Mouse (Mus musculus): ENCODE results near the gene Tsfm. TPM values are rescaled to one million over a fixed set of nuclear protein-coding genes. Genes with fewer than 3 reads are reported as not detected.
"Not testable (repeated sequence)": the region's sequence is repeated elsewhere in the genome, so short reads cannot be mapped to it uniquely, and the experiment has no call there.

Tsfm gene
- polyA plus RNA-seq, 1 experiment from 2014 or later, result 74.7 TPM

GRCm38 (mm10) chr10:127071203-127071602 is 40.6 kb upstream of the Tsfm start:
- Histone ChIP-seq H3K27me3 (0 out of 2 replicates have a peak, but pooled peaks cover under 1% of the 10 kb centered on the region), H3K36me3 (ENCODE audit: poor library complexity, severe bottlenecking) (peaks cover 26% of the 10 kb centered on the region), H3K4me1 (peaks cover 32% of the 10 kb centered on the region), H3K9ac (peak overlapping the region; percentile 74), H3K27ac (no peak overlapping the region), H3K9me3 (replicated peaks) (no peaks in the 10 kb centered on the region), H3K4me2 (peak overlapping the region; percentile 97), H3K4me3 (peak overlapping the region; percentile 58)
- 75% methylated on average over 9 of the region's 9 CpGs for WGBS
- no peak for ATAC-seq

GRCm38 (mm10) chr10:127070190-127071121 is 39.8 kb upstream of the Tsfm start, which contains the start of gene Tspan31:
TSS of gene Tspan31 (minus strand) at chr10:127070264.
- H3K36me3 ChIP-seq (ENCODE audit: poor library complexity, severe bottlenecking), result peaks cover 33% of the 10 kb centered on the region
- peak within 1 kb of the TSS; percentile 97 for H3K4me2 ChIP-seq
- peaks cover 39% of the 10 kb centered on the region for H3K4me1 ChIP-seq
- H3K27me3 ChIP-seq, result no peaks in the 10 kb centered on the region
- ATAC-seq, result peak; percentile 94
- peak within 1 kb of the TSS; percentile 58 for H3K4me3 ChIP-seq
- H3K9ac ChIP-seq, result peak within 1 kb of the TSS; percentile 78
- H3K9me3 ChIP-seq (replicated peaks), result no peaks in the 10 kb centered on the region
- H3K27ac ChIP-seq, result peak within 1 kb of the TSS; percentile 95
- WGBS, result 2% methylated on average over 36 of the region's 36 CpGs

GRCm38 (mm10) chr10:127069281-127070189 is 38.9 kb upstream of the Tsfm start:
- Histone ChIP-seq H3K9ac (peak overlapping the region; percentile 78), H3K4me2 (peak overlapping the region; percentile 97), H3K4me3 (peak overlapping the region; percentile 58), H3K4me1 (peaks cover 48% of the 10 kb centered on the region), H3K27me3 (no peaks in the 10 kb centered on the region), H3K27ac (peak overlapping the region; percentile 95), H3K36me3 (ENCODE audit: poor library complexity, severe bottlenecking) (peaks cover 42% of the 10 kb centered on the region), H3K9me3 (replicated peaks) (no peaks in the 10 kb centered on the region)
- ATAC-seq, result peak; percentile 76
- 9% methylated on average over 30 of the region's 30 CpGs for WGBS

GRCm38 (mm10) chr10:127068360-127069038 is 37.9 kb upstream of the Tsfm start:
- Histone ChIP-seq H3K27me3 (no peaks in the 10 kb centered on the region), H3K27ac (no peak overlapping the region), H3K4me1 (peaks cover 49% of the 10 kb centered on the region), H3K4me2 (peak overlapping the region; percentile 97), H3K9ac (peak overlapping the region; percentile 78), H3K9me3 (replicated peaks) (no peaks in the 10 kb centered on the region), H3K4me3 (peak overlapping the region; percentile 58), H3K36me3 (ENCODE audit: poor library complexity, severe bottlenecking) (peaks cover 42% of the 10 kb centered on the region)
- ATAC-seq, result no peak
- WGBS, result 83% methylated on average over 9 of the region's 9 CpGs

- 0 out of 2 replicates have a peak overlapping the region, but pooled peaks have one; percentile 19 for H3K27ac ChIP-seq
- no peak for ATAC-seq
- WGBS, result 92% methylated on average over 14 of the region's 14 CpGs
- H3K4me3 ChIP-seq, result no peak overlapping the region; the same call in 1 of the 2 replicates
- H3K4me1 ChIP-seq, result peaks cover 58% of the 10 kb centered on the region
- no peaks in the 10 kb centered on the region for H3K27me3 ChIP-seq
- no peak overlapping the region for H3K9ac ChIP-seq
- H3K36me3 ChIP-seq (ENCODE audit: poor library complexity, severe bottlenecking), result peaks cover 42% of the 10 kb centered on the region
- no peaks in the 10 kb centered on the region for H3K9me3 ChIP-seq (replicated peaks)
- H3K4me2 ChIP-seq, result no peak overlapping the region
These were observed 35.9 kb upstream of the Tsfm start for GRCm38 (mm10) chr10:127066519-127067018.

GRCm38 (mm10) chr10:127065981-127066380 is 35.3 kb upstream of the Tsfm start:
- Histone ChIP-seq H3K27me3 (no peaks in the 10 kb centered on the region), H3K9me3 (replicated peaks) (no peaks in the 10 kb centered on the region), H3K27ac (no peak overlapping the region), H3K36me3 (ENCODE audit: poor library complexity, severe bottlenecking) (peaks cover 42% of the 10 kb centered on the region), H3K4me1 (peaks cover 57% of the 10 kb centered on the region), H3K4me2 (no peak overlapping the region), H3K4me3 (no peak overlapping the region), H3K9ac (no peak overlapping the region)
- 92% methylated on average over 9 of the region's 9 CpGs for WGBS
- no peak for ATAC-seq

- peak overlapping the region; percentile 92 for H3K4me2 ChIP-seq
- ATAC-seq, result no peak
- WGBS, result 12% methylated on average over 37 of the region's 37 CpGs
- peak overlapping the region; percentile 95 for H3K4me3 ChIP-seq
- no peaks in the 10 kb centered on the region for H3K27me3 ChIP-seq
- H3K4me1 ChIP-seq, result peaks cover 56% of the 10 kb centered on the region
- H3K9me3 ChIP-seq (replicated peaks), result no peaks in the 10 kb centered on the region
- H3K27ac ChIP-seq, result peak overlapping the region; percentile 90
- H3K36me3 ChIP-seq (ENCODE audit: poor library complexity, severe bottlenecking), result peaks cover 42% of the 10 kb centered on the region
- H3K9ac ChIP-seq, result peak overlapping the region; percentile 99
These were observed 33.6 kb upstream of the Tsfm start for GRCm38 (mm10) chr10:127063913-127064870.

GRCm38 (mm10) chr10:127063239-127063872 is 32.7 kb upstream of the Tsfm start, which contains the start of gene Cdk4:
TSS of gene Cdk4 (plus strand) at chr10:127063534.
- H3K36me3 ChIP-seq (ENCODE audit: poor library complexity, severe bottlenecking), result peaks cover 38% of the 10 kb centered on the region
- peak; percentile 91 for ATAC-seq
- peak within 1 kb of the TSS; percentile 92 for H3K4me2 ChIP-seq
- WGBS, result under 1% methylated on average over 44 of the region's 46 CpGs
- H3K9me3 ChIP-seq (replicated peaks), result no peaks in the 10 kb centered on the region
- H3K4me3 ChIP-seq, result peak within 1 kb of the TSS; percentile 95
- peak within 1 kb of the TSS; percentile 99 for H3K9ac ChIP-seq
- peaks cover 53% of the 10 kb centered on the region for H3K4me1 ChIP-seq
- H3K27ac ChIP-seq, result peak within 1 kb of the TSS; percentile 90
- no peaks in the 10 kb centered on the region for H3K27me3 ChIP-seq

- peak overlapping the region; percentile 95; the same call in 1 of the 2 replicates for H3K4me3 ChIP-seq
- H3K4me2 ChIP-seq, result peak overlapping the region; percentile 59
- H3K27me3 ChIP-seq, result no peaks in the 10 kb centered on the region
- H3K4me1 ChIP-seq, result peaks cover 59% of the 10 kb centered on the region
- no peaks in the 10 kb centered on the region for H3K9me3 ChIP-seq (replicated peaks)
- 79% methylated on average over 5 of the region's 5 CpGs for WGBS
- peaks cover 34% of the 10 kb centered on the region for H3K36me3 ChIP-seq (ENCODE audit: poor library complexity, severe bottlenecking)
- H3K27ac ChIP-seq, result peak overlapping the region; percentile 72
- no peak for ATAC-seq
- H3K9ac ChIP-seq, result no peak overlapping the region
These were observed 31.9 kb upstream of the Tsfm start for GRCm38 (mm10) chr10:127062503-127062902.

GRCm38 (mm10) chr10:127062101-127062500 is 31.5 kb upstream of the Tsfm start:
- peaks cover 59% of the 10 kb centered on the region for H3K4me1 ChIP-seq
- ATAC-seq, result not testable (repeated sequence)
- H3K27ac ChIP-seq, result peak overlapping the region; percentile 72; the same call in 1 of the 2 replicates

More at GRCm38 (mm10) chr10:127062101-127062500, 31.5 kb upstream of the Tsfm start:
- H3K27me3 ChIP-seq; H3K9ac ChIP-seq; H3K4me3 ChIP-seq; H3K9me3 ChIP-seq (replicated peaks); H3K4me2 ChIP-seq: not testable (repeated sequence)
- peaks cover 34% of the 10 kb centered on the region for H3K36me3 ChIP-seq (ENCODE audit: poor library complexity, severe bottlenecking)
- 83% methylated on average over 4 of the region's 4 CpGs for WGBS
